8 mouse cellular contexts compared by ENCODE assay signal in the genomic region with DNA sequence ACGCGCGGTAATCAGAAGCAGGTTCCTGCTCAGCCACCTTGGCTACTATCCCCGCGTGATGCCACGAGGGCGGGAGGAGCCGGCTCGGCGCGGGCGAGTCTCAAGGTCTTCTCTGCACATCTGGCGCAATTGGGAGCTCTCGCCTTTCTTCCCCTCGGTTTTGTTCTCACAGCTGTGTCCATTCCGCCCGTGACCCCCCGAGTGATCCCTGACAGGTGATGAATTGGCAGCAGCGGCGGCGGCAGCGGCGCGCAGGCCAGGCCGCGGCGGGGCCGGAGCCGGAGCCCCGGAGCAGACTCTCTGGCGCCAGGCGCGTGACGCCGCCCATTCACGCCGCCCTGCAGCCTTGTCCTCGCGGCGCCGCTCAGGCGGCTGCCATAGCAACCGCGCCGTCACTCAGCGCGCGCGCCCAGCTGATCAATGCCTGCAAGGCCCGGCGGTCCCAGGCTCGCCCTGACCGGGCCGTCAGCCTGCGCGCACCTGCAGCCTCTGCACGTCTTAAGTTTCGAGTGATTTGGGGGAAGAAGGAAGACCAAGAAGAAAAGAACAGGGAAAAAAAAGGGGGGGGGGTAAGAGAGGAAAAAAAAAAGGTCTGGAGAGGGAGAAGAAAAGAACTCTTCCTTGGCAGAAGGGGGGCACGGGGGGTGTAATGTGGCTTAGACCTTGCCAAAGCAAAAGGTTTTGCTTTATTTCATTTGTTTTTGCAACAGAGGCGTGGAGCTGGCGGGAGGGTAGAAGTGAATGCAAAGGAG. TPM values are rescaled to one million over a fixed set of nuclear protein-coding genes. Genes with fewer than 3 reads are reported as not detected.
A peak's percentile ranks its signal among the peaks of the same experiment; 100 is the strongest.
DNase-seq lines count a peak whose midpoint lies in the region; ATAC-seq and TF ChIP-seq lines count a peak whose summit lies in the region.

No protein-coding gene starts in this region.

- peak overlapping the region; percentile 83 for H3K4me2 ChIP-seq in limb, embryonic 13.5 days (replicated peaks)
- H3K4me2 ChIP-seq in midbrain, embryonic 15.5 days = peak overlapping the region; percentile 96

- peaks cover 87% of the 10 kb centered on the region for H3K27me3 ChIP-seq in erythroblast, embryonic 14.5 days (ENCODE audit: control insufficient read depth)
- H3K27me3 ChIP-seq in embryonic facial prominence, embryonic 10.5 days (replicated peaks; ENCODE audit: low read depth, poor library complexity, severe bottlenecking) = 0 out of 2 replicates have a peak, but pooled peaks cover 3% of the 10 kb centered on the region
- H3K27me3 ChIP-seq in heart, adult 2 months (ENCODE audit: control insufficient read depth, insufficient read depth, low read length) = no peaks in the 10 kb centered on the region
- no peaks in the 10 kb centered on the region for H3K27me3 ChIP-seq in limb, embryonic 13.5 days
- H3K27me3 ChIP-seq in midbrain, embryonic 15.5 days (replicated peaks) = no peaks in the 10 kb centered on the region

- H3K4me1 ChIP-seq in erythroblast, embryonic 14.5 days (ENCODE audit: control insufficient read depth) = peaks cover 7% of the 10 kb centered on the region
- H3K4me1 ChIP-seq in embryonic facial prominence, embryonic 10.5 days = peaks cover 57% of the 10 kb centered on the region
- H3K4me1 ChIP-seq in heart, adult 2 months (ENCODE audit: control insufficient read depth, insufficient read depth, low read length) = no peaks in the 10 kb centered on the region
- peaks cover 36% of the 10 kb centered on the region for H3K4me1 ChIP-seq in limb, embryonic 13.5 days
- peaks cover 61% of the 10 kb centered on the region for H3K4me1 ChIP-seq in midbrain, embryonic 15.5 days

- peak; percentile 99 for DNase-seq in embryonic facial prominence, embryonic 10.5 days (ENCODE audit: low spot score)
- DNase-seq in heart, adult 2 months = peak; percentile 96 to 98
- peak; percentile 95 to 97 for DNase-seq in kidney, adult 8-10 months
- peak; percentile 39 to 59 for DNase-seq in spleen, postnatal 14 days (ENCODE audit: low spot score in 2 of 2)

- H3K9ac ChIP-seq in heart, adult 2 months (ENCODE audit: low read depth, low read length) = peak overlapping the region; percentile 64
- H3K9ac ChIP-seq in limb, embryonic 13.5 days = peak overlapping the region; percentile 77
- peak overlapping the region; percentile 70 for H3K9ac ChIP-seq in midbrain, embryonic 15.5 days

- no peak for TF ChIP-seq CTCF in heart, adult 2 months (IDR thresholded peaks at IDR 0.05)

- no peaks in the 10 kb centered on the region for H3K79me2 ChIP-seq in heart, adult 2 months (replicated peaks; ENCODE audit: control insufficient read depth, insufficient read depth, low read length)

- under 1% methylated on average over 61 of the region's 61 CpGs for WGBS in embryonic facial prominence, embryonic 10.5 days
- under 1% methylated on average over 61 of the region's 61 CpGs for WGBS in heart, adult 2 months
- WGBS in limb, embryonic 13.5 days = under 1% methylated on average over 61 of the region's 61 CpGs
- under 1% methylated on average over 59 of the region's 61 CpGs for WGBS in midbrain, embryonic 15.5 days

- no peaks in the 10 kb centered on the region; the same call in 1 of the 2 replicates for H3K9me3 ChIP-seq in erythroblast, embryonic 14.5 days (ENCODE audit: control insufficient read depth, low read length)
- H3K9me3 ChIP-seq in embryonic facial prominence, embryonic 10.5 days = no peaks in the 10 kb centered on the region
- H3K9me3 ChIP-seq in limb, embryonic 13.5 days = no peaks in the 10 kb centered on the region
- H3K9me3 ChIP-seq in midbrain, embryonic 15.5 days = no peaks in the 10 kb centered on the region

- peak overlapping the region; percentile 99 for H3K27ac ChIP-seq in embryonic facial prominence, embryonic 10.5 days (replicated peaks)
- peak overlapping the region; percentile 98 for H3K27ac ChIP-seq in heart, adult 2 months
- peak overlapping the region; percentile 99 for H3K27ac ChIP-seq in limb, embryonic 13.5 days
- peak overlapping the region; percentile 93 for H3K27ac ChIP-seq in midbrain, embryonic 15.5 days

- no peaks in the 10 kb centered on the region for H3K36me3 ChIP-seq in erythroblast, embryonic 14.5 days (ENCODE audit: control insufficient read depth)
- no peaks in the 10 kb centered on the region for H3K36me3 ChIP-seq in embryonic facial prominence, embryonic 10.5 days (replicated peaks)
- no peaks in the 10 kb centered on the region for H3K36me3 ChIP-seq in heart, adult 2 months (ENCODE audit: control insufficient read depth, insufficient read depth, low read length)
- H3K36me3 ChIP-seq in limb, embryonic 13.5 days = no peaks in the 10 kb centered on the region
- H3K36me3 ChIP-seq in midbrain, embryonic 15.5 days (replicated peaks) = no peaks in the 10 kb centered on the region

- 0 out of 2 replicates have a peak, but pooled peaks have one; percentile 6 for TF ChIP-seq EP300 in heart, adult 2 months (IDR thresholded peaks at IDR 0.05; ENCODE audit: insufficient read depth, low read depth, low read length)

- peak overlapping the region; percentile 43 for H3K4me3 ChIP-seq in erythroblast, embryonic 14.5 days (replicated peaks)
- peak overlapping the region; percentile 76 for H3K4me3 ChIP-seq in embryonic facial prominence, embryonic 10.5 days
- H3K4me3 ChIP-seq in heart, adult 2 months = peak overlapping the region; percentile 63
- peak overlapping the region; percentile 80 for H3K4me3 ChIP-seq in limb, embryonic 13.5 days
- peak overlapping the region; percentile 71 for H3K4me3 ChIP-seq in midbrain, embryonic 15.5 days

- intact Hi-C loops in heart, adult 2 months (cut with DNase I) = loop anchor here (10.0 kb wide), 3 partner anchors 436 to 1346 kb away; partner anchors contain the start of gene Rnf144a

- TF ChIP-seq POLR2A in heart, adult 2 months (IDR thresholded peaks at IDR 0.05; ENCODE audit: insufficient read depth, low read depth, low read length) = peak; percentile 48

- ATAC-seq in erythroblast, adult 5-6 weeks (replicated peaks; ENCODE audit: low FRiP score, poor library complexity, severe bottlenecking) = no peak
- peak; percentile 81 for ATAC-seq in limb, embryonic 13.5 days (ENCODE audit: low FRiP score, low read depth)
- peak; percentile 83 for ATAC-seq in midbrain, embryonic 15.5 days (replicated peaks)

RNA-seq across cellular contexts. Expression of gene Id2, which starts 1.8 kb away (rescaled TPM):
- 0.06 TPM in 1 of 2 replicates, not detected in the other for polyA plus RNA-seq in erythroblast, embryonic 14.5 days (2012)
- 49.2 and 51.4 TPM in 2 replicates for total RNA-seq in erythroblast, adult 5-6 weeks (2015; ENCODE audit: low replicate concordance)
- total RNA-seq in erythroblast, adult 5-6 weeks (2017; ENCODE audit: low replicate concordance) = 22.7 and 30.4 TPM in 2 replicates
- 400 and 403 TPM in 2 replicates for polyA plus RNA-seq in embryonic facial prominence, embryonic 10.5 days (2016; fragmentation: Nextera tagmentation; extraction: Ambion mirVana)
- total RNA-seq in heart, adult 2 months (2021) = 10 to 100 TPM in 1 of 2 experiments, 1 to 10 TPM in 1; 9.3 to 11.9 TPM
- polyA plus RNA-seq in heart, adult 2 months (2012; rRNA removed) = 26.7 and 27.8 TPM in 2 replicates
- 388 and 402 TPM in 2 replicates for polyA plus RNA-seq in limb, embryonic 13.5 days (2015; fragmentation: Nextera tagmentation; extraction: Ambion mirVana)
- polyA plus RNA-seq in midbrain, embryonic 15.5 days (2015; fragmentation: Nextera tagmentation; extraction: Ambion mirVana) = 138 TPM in 2 replicates

Comparison
In these comparisons a context has a peak if more than half of its experiments do, and no peak if none do; other contexts are left out.
1. DNase-seq: peak in every context shown above with its lines; median percentile 99 in embryonic facial prominence, embryonic 10.5 days; 97 in heart, adult 2 months; 96 in kidney, adult 8-10 months; 49 in spleen, postnatal 14 days.
2. RNA of gene Id2, which starts 1.8 kb away (polyA plus RNA-seq): 400 to 403 TPM in embryonic facial prominence, embryonic 10.5 days, 388 to 402 TPM in limb, embryonic 13.5 days, 138 TPM in midbrain, embryonic 15.5 days and 26.7 to 27.8 TPM in heart, adult 2 months; 0.06 TPM in erythroblast, embryonic 14.5 days; every median in the first group is over 10 times any median in the second.
3. Peak in every context shown above with its lines, with median percentiles within 50 percentile points of each other: H3K4me3 ChIP-seq, H3K27ac ChIP-seq and H3K9ac ChIP-seq.